Comparison of ENCODE assay signal across 19 mouse cellular contexts in the genomic region with DNA sequence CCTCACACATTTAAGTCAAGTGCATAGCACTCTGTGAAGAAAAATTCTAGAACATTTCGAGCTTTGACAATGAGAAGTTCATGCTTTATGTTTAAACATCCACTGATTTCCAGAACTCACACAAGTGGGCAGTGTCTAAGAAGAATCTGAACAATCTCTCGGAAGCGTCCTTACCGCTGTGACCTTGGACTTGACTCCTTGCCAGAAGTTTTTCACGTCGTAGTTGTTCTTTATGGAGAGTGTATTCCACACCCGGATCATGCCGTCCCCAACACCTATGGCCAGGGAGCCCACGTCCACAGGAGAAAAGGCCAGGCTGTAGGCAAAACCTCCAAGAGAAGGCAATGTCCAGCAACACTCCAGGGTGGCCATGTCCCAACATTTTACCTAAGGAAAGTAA.
"Had no signal": no experiment of that assay in that cellular context is flagged by ENCODE, and none has a peak within 500 bp of the region (broad histone marks: within the 10 kb centered on the region; RNA-seq: fewer than 3 reads in every experiment).

No protein-coding gene starts in this region.

- H3K27ac ChIP-seq: liver, embryonic 14.5 days; midbrain, embryonic 12.5 days; neural tube, embryonic 13.5 days; neural tube, embryonic 15.5 days had no signal

- H3K9me3 ChIP-seq: midbrain, embryonic 12.5 days; neural tube, embryonic 13.5 days; neural tube, embryonic 15.5 days had no signal

- H3K27me3 ChIP-seq: midbrain, embryonic 12.5 days; neural tube, embryonic 13.5 days; neural tube, embryonic 15.5 days had no signal

- DNase-seq: lung, adult 18-20 months; lung, embryonic 14.5 days; lung, postnatal 14 days; lung, postnatal 36 days; midbrain, embryonic 14.5 days; retina, postnatal 1 day; right cerebral cortex, adult 18-20 months; right cerebral cortex, postnatal 25 days; right cerebral cortex, postnatal 4 days; spleen, adult 18-20 months; thymus, adult 18-20 months; thymus, postnatal 14 days; thymus, postnatal 36 days had no signal

- ATAC-seq: midbrain, embryonic 16.5 days had no signal

- H3K9ac ChIP-seq: liver, embryonic 14.5 days; lung, embryonic 14.5 days; midbrain, embryonic 12.5 days; neural tube, embryonic 13.5 days; neural tube, embryonic 15.5 days had no signal

- H3K4me3 ChIP-seq: midbrain, embryonic 12.5 days; myocyte; neural tube, embryonic 13.5 days; neural tube, embryonic 15.5 days had no signal

- H3K4me1 ChIP-seq: midbrain, embryonic 12.5 days; neural tube, embryonic 13.5 days; neural tube, embryonic 15.5 days had no signal

- H3K4me2 ChIP-seq: lung, embryonic 14.5 days; midbrain, embryonic 12.5 days; neural tube, embryonic 13.5 days; neural tube, embryonic 15.5 days had no signal
